Mouse (Mus musculus) cerebellum, postnatal 10 days (tissue): ENCODE measurements around the gene Snapin.
A peak's percentile ranks its signal among the peaks of the same experiment; 100 is the strongest.

Experiments used
- DNase-seq, 2 experiments: peaks; one replicate each; pipeline ENCODE4 v3.0.0; 2021; ENCODE audit warnings: mixed read lengths in 2 of 2

Snapin gene

DNA sequence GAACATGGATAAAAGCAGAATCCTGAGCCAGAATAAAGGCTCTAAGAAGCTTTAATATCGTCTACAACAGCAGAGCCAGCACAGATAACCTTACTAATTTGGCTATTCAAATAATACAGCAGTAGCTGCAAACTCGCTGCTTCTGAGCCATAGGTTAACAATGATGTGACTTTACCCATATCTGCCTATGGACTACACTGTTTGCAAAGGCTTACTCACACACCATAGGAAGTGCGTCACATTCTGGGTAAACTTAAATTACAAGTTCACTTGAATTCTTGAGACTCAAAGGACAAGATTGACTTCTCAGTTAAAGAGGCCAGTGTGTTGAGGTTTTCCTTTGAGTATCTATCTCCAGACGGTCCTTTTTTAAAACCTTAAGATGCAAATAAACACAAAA is 12.6 kb upstream of the Snapin start:
- no peak for DNase-seq

DNA sequence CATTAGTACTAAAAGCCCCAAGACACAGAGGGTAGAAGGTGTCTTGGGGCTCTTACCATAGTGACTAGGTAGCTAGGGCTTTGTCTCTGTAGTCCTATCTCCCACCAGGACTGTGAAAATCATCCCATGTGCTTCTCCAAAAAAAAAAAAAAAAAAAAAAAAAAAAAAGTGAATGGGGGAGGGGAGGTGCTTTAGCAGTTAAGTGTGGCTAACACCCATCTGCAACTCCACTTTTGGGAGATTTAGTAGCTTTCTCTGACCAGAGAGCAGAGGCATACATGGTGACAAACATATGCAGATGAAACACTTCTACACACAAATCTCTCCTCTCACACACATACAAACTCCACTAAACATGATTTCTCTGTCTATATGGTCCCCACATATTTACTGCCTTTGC is 6.8 kb upstream of the Snapin start:
- DNase-seq = no peak

DNA sequence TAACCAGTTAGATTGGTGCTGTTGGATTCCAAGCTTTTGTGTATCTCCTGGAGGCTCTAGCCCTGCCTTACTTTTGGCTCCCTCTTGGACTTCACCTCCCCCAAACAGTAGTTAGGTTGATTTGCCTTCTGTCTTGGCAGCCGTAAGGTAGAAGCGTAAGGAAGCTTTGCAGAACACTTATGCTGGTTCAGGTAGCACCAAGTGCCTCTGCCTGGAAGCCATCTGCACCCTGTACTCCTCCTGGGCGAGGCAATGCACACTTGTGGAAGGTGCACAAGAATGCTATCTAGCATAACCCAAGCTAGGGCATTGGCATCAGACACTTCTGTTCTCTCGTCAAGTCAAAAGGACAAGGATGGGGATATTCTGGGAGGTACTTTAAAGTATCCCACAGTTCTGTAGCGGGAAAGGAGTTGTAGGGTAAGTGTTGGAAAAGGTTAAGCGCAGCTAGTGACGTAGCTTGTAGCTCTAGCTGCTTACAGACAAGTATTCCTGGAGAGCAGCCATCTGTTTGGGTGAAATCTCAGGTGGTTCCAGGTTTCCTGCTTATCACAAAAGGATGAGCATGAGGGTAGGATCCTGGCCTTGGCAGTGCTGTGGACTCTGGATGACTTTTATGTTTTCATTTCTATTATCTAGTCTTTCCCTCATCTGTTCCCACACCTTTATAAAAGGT is 5.2 kb upstream of the Snapin start:
- DNase-seq = no peak

DNA sequence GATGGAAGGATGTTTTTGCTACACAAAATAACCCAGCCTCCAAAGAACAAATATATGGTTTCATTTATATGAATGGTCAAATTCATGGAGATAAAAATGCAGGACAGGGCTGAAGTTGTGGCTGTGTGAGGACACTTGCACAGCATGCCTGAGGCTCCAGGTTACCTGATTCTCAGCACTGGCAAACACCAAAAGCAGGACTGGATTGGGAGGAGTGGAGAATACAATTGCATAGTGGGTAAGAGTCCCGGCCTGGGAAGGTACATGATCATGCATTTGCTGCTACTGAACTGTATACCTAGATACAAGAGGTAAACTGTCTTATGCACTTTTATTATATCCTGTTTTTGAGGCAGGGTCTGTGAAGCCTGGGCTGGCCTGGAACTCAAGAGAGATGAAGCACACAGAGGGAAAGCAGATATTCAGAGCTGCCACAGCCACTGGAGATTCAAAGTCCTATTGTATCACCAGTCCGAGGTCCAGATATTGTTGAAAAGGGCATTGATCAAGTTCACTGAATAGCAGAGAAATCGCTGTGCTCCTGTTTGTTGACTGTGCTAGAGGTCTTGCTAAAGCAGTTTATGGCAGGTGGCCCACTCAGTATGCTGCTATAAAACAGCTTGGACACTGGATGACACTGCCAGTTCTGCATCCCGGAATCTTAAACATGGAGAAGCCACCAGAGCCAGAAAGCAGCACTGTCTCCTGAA is 3.2 kb upstream of the Snapin start:
- peak; percentile 46 for DNase-seq

DNA sequence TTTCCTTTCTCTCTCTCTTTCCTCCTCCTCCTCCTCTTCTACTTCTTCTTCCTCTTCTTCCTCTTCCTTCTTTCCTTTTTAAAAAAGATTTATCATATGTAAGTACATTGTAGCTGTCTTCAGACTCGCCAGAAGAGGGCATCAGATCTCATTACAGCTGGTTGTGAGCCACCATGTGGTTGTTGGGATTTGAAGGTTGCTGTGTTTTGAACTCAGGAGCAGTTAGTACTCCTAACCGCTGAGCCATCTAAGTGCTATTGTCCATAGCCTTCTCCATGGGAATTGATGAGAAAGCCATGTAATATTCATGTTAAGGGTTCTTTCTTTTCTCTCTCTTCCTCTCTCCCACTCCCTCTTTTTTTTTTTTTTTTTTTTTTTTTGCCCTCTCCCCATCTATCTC is 517 bp upstream of the Snapin start:
- peak; percentile 55 to 57 for DNase-seq

DNA sequence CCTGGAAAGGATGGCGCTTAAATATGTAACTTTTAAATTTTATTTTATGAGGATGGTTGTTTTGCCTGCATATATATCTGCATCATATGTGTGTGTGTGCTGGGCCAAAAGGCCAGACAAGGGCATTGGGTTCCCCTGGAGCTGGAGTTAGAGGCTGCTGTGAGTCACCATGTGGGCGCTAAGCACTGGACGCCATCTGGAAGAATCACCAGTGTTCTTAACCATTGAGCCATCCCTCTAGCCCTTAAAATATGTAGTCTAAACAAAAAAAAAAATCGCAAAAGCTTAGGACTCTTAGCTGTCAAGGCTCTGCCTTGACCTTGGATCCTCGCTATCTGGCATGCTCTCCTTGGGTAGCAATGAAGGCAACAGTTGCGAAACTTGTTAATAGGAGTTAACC is 2.3 kb downstream of the Snapin start:
- no peak for DNase-seq

DNA sequence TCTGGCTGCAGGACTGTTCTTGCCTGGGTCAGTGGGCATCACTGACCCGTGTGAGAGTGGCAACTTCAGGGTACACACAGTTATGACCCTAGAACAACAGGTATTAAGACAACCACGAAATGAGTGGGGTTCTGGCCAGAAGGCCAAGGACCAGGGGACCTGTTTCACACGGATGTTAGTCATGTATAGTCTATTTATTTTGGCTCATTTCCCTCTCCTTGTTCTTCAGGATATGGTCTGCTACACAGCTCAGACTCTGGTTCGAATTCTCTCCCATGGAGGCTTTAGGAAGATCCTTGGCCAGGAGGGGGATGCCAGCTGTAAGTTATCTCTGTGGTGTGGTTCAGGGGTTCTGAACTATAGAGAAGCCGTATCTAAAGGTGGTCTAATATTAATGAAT is 3.8 kb downstream of the Snapin start:
- DNase-seq = no peak

DNA sequence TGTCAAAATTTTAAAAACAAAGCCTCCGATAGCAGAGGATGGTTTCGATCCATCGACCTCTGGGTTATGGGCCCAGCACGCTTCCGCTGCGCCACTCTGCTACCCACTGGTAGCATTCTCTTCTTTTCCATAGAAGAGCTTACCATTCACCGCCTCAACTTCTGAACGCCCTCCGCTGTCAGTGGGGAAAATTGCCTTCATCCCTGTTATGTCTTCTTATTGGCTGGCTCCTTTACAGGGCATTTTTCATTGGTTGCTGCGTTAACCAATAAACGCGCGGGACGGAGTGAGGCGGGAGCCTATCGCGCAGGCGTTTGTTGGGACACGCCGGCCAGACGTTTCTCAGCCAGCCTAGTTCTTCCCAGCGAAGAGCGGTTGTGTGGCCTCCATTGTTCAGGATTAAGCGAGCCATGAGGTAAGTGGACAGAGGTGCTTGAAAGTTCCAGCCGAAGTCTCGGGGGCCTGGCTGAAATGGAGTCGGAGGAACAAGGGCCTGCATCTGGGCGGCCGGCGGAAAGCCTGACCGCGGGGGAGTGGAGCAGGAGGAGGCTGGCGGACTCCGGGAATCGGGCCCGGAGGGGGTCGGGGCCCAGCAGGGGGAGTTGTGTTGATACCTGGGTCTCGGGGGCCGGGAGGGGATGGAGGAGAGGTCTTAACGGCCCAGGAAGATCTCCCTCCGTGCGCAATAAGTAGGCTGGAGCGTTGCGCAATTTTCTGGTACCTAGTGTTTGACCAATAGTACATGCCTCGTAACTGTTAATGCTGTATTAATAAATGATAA is 14.8 kb downstream of the Snapin start, which contains the start of gene Ilf2:
TSS of gene Ilf2 (plus strand) at position 296 of the 781 bp plus-strand sequence.
- peak; percentile 97 for DNase-seq

DNA sequence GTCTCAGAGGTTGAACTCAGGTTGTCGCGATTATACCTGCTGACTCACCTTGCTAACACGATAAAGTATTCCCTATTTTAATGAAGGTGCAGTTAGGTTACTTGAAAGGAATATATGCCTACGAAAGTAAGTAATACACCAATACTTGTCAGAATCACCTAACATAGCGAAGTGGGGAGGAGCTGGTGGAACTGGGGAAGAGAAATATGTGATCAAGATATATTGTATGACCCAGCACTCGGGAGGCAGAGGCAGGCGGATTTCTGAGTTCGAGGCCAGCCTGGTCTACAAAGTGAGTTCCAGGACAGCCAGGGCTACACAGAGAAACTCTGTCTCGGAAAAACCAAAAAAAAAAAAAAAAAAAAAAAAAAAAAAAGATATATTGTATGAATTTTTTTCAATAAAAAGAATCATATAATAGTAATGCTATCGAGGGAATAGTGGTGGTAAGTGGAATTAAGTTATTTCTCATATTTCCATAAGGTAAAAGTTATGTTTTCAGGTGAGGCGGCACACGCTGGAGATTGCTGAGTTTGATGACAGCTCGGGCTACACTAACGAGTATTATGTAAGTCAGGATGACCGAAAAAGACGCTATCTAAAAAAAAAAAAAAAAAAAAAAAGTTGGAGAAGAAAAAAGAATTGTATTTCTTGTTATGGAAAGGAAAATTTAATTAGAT is 15.5 kb downstream of the Snapin start:
- peak in 1 of 2 experiments; percentile 20 for DNase-seq

DNA sequence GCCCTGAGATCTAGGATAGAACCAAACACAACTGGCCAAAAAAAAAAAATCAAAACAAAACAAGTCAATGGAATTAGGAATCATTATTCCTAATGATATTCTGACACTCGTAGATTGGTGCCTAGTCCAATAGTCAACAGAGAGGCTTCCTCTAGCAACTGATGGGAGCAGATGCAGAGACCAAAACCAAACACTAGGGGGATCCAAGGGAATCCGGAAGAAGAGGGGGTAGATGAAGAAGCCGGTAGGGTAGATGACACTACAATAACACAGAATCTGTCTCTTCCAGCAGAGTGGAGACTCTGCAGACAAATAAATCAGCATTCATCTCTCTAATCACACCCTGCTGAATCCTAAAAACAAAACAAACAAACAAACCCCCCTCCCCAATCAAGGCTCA is 18.6 kb downstream of the Snapin start:
- DNase-seq = peak; percentile 72 to 75

DNA sequence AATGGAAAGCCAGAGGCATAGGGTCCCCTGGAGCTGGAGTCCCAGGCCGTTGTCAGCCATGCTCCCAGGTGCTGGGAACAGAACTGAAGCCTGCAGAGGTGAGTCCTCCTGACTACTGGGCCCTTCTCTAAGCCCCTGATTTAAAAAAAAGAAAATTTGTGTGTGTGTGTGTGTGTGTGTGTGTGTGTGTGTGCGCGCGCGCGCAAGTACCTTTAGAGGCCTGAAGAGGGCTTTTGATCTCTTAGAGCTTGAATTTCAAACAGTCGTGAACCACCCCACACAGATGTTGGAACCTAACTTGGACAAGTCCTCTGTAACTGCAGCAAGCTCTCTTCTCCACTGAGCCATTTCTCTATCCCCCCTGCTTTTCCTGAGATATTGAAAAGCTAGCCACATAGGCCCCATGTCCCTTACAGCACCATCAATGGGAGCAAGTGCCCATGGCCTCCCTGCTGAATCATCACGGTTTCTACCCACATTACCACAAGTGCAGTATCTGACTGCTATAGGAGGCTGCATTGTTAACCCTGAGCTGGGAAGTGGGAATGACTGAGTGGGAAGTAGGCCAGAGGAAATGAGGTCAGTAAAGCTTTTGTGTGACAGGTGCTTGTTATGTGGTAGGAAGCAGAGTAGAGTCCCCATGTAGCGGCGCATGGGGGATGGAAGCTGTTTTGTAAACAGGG is 23.1 kb downstream of the Snapin start:
- DNase-seq = no peak

DNA sequence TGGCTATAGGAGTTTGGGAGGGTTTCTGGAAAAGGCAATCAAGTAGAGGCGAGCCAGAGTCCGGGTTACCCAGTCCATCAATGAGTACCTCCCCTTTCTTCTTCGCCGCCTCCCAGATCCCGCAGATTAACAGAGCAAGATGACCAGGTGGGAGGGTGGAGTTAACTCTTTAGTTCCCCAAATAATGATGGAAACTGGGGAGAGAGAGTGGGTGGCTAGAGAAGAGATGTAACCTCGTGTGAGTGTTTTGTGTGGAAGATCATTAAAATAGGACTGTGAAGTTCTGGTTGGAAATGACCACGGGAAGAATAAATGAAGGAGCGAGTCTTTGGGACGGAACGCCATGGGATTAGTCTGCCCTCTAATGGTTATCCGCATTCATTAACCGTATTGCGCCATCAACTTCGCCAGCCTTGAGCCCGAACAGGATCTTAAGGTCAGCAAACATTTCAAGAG is 24.5 kb downstream of the Snapin start:
- DNase-seq = peak; percentile 76 to 79

DNA sequence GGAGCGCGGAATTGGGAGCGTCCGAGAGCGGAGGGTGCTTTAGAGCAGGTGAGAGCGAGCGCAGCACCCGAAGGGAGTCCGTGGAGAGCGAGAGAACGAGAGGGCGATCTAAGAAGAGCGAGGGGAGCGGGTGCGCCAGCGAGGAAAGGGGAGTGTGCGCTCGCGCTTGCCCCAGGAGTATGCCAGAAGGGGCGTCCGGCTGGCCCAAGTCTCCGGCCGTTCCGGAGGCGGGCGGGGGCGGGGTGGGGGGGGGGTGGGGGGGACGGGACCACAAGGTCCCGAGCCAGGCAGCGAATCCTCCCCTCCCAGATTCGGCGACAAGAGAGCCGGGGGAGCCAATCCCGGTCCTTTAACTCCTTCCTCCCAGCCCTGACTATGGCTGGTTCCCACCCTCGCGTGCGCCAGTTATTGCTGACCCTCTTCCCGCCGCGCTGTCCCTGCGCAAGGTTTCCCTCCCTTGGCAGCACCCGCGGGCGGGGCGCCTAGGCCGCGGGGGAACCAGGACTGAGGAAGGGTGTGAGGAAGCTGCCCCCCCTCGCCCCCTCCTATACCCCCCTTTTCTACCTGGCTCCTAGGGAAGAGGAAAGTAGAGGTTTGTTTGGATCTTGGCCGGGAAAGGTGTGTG is 25.0 kb downstream of the Snapin start, which contains the start of gene Npr1:
TSS of gene Npr1 (minus strand) at position 181 of the 625 bp plus-strand sequence.
- DNase-seq = peak; percentile 61 to 62

DNA sequence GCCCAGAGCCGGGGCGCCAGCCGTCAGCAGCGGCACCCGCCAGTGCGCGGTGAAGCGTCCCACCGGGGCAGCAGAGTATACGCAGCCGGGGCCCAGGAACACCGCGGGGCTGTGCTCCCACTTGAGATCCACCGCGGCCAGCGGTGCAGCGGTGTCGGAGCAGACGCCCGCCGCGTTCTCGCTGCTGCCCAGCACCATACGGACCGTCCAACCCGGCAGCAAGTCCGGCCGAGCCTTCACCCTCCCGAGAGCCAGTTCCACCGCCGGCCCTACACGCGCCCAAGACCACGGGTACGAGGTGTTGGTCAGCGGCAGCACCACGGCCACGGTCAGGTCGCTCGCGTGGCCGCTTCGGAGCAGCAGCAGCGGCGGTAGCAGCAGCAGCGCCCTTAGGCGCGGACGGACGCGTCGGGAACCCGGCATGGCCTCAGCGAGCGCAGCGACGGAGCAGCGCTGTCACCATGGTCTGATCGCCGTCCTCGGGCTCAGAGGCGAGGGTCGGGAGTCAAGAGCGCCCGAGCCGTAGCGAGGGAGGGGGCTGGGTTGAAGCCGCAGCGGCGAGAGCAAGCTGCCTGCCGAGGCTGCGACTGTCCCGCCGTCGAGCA is 25.6 kb downstream of the Snapin start:
- DNase-seq = peak in 1 of 2 experiments; percentile 38

DNA sequence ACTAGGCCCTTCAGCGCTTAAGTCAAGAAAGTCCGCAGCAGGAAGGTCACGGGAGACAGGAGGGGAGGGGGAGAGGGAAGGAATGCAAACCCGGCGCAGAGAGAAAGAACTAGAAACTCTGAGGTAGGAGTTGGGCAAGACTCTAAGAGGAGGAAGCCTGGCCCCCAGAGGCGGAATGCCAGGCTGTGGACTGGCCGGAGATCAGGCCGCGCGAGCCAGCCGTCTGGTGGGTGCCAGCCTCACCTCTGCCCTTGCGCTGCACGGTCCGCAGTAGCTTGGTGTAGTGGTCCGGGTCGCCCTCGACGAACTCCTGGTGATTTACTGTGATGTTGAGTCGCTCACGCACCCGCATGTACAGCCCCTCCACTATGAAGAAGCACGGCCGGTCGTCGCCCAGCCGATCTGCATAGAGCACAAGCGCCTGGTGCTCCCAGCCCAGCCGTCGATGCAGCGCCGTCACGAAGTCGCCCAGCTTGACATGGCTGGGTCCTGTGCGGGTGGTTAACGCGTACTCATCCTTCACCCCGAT is 26.2 kb downstream of the Snapin start:
- peak; percentile 23 to 26 for DNase-seq

DNA sequence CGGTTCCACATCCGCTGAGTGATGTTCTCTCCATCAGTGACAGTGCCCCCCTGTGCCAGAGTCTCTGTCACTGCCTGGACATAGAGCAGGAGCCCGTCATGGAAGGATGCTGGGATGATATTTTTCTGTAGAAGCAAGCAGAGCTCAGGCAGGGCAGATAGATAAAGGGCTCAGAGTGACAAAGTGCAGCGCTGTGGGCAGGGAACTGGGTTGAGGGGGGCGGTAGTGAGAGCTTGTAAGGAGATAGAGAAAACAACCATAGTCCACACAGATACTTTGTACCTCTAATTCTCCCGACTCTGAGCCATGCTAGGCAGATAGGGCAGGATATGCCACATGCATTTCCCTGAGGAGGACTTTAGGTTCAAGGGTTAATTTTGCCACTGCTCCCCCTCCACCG is 28.3 kb downstream of the Snapin start:
- no peak for DNase-seq

DNA sequence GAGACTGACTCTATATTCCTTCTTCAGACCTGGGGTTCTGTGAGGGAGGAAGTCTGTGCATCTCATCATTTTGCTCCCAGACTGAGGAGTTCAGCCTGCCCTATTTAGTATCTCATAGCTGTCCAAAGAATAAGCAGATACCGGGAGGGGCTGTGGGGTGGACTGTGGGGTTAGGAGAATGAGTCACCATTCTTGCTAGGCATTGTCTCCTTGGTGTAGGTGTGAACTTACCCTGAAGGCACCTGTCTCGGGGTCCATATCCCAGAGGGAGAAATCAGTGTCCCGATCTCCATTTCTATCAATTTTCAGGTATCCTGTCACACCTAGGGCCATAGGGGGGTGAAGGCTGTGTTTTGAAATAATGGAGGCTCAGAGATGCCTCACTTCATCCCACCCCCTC is 28.9 kb downstream of the Snapin start:
- no peak for DNase-seq

DNA sequence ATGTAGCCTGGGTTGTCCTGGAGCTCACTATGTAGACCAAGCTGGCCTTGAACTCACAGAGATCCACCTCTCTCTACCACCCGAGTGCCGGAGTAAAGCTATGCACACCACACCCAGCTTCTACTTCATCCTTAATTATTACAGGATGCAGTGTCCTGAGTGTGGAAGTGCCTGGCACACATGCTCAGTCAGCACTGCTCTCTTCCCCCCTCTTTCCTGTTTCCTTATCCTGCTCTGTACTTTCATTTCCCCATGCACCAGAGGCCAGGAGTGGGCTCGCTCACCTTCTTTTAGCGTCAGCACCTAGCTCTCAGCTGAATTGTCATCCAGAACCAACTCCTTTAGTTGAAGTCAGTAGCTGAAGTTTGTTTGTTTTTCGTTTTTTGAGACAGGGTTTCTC is 30.5 kb downstream of the Snapin start:
- DNase-seq = no peak

DNA sequence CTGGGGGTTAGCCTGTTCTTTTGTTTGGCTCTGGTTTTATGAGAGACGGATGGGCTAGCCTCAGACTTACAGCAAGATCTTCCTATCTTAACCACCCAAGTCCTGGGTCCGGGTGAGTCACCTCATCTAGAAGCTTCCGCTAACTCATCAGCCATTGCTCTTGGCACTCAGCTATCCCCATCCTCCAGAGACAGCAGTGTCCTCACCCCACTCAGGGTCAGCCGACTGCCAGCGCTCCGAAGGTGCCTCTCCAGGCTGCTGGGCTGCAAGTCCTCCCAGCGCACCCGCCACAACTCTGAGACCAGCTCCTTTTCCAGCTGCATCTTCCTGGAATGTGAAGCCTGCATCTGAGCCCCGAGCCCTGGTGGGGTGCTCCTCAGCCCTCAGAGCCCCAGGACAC is 31.1 kb downstream of the Snapin start:
- no peak for DNase-seq

DNA sequence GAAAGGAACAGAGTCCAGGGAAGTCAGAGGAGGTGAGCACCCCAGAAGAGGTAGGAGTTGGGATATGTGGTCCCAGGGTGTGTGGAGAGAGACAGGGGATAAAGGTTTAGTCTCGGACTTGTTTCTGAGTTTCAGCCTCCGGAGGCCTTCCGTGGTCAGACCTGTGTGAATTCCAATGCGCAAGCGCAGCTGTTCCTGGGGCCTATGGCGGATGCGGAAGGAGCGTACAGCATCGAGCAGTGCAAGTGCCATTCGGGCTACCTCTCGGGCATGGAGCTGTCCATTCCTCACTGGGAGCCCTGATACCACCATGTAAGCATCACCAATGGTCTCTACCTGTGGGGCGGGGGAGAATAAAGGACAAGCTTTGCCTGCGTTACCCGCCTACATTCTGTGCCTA is 35.9 kb downstream of the Snapin start:
- no peak for DNase-seq
